Mouse (Mus musculus) lung, postnatal 0 days (tissue): ENCODE measurements around the gene Gm11020. TPM values are rescaled to one million over a fixed set of nuclear protein-coding genes. Genes with fewer than 3 reads are reported as not detected.

Experiments
- ATAC-seq: fragments of 200-750 bp; cut with Nextera tagmentation; 2 replicates; pipeline ENCODE4 v1.8.0; 2017; ENCODE audit warnings: moderate library complexity
- DNase-seq: peaks from one replicate; pipeline ENCODE4 v3.0.0-alpha.2; 2016; ENCODE audit warnings: low spot score
- H3K27ac ChIP-seq: fragments of 300-500 bp; sonication (generic); 2 replicates; pipeline ENCODE4 v1.5.1; 2014; ENCODE audit warnings: antibody characterized with exemption, mild to moderate bottlenecking, low read length, mixed read lengths
- H3K27me3 ChIP-seq: fragments of 300-500 bp; sonication (generic); replicated peaks from 2 replicates; pipeline ENCODE4 v1.6.1; 2014; ENCODE audit warnings: low read length, mixed read lengths; ENCODE audit not compliant: insufficient read depth
- H3K36me3 ChIP-seq: fragments of 300-500 bp; sonication (generic); 2 replicates; pipeline ENCODE4 v1.6.1; 2014; ENCODE audit warnings: low read length, mixed read lengths; ENCODE audit not compliant: insufficient read depth
- H3K4me1 ChIP-seq: fragments of 300-500 bp; sonication (generic); 2 replicates; pipeline ENCODE4 v1.6.1; 2014; ENCODE audit warnings: antibody characterized with exemption, low read depth, low read length, mixed read lengths; ENCODE audit not compliant: insufficient read depth
- H3K4me2 ChIP-seq: fragments of 300-500 bp; sonication (generic); replicated peaks from 2 replicates; pipeline ENCODE4 v1.6.1; 2014; ENCODE audit warnings: low read depth, mild to moderate bottlenecking, low read length, moderate library complexity, mixed read lengths
- H3K4me3 ChIP-seq: fragments of 300-500 bp; sonication (generic); 2 replicates; pipeline ENCODE4 v1.5.1; 2014; ENCODE audit warnings: low read depth, low read length
- H3K9ac ChIP-seq: fragments of 300-500 bp; sonication (generic); replicated peaks from 2 replicates; pipeline ENCODE4 v1.6.1; 2014; ENCODE audit warnings: low read depth, mild to moderate bottlenecking
- H3K9me3 ChIP-seq: fragments of 300-500 bp; sonication (generic); 2 replicates; pipeline ENCODE4 v1.6.1; 2016; ENCODE audit warnings: low read length, mixed read lengths
- CTCF ChIP-seq: IDR thresholded peaks from 2 replicates; pipeline ENCODE4 v1.5.1; 2016; ENCODE audit warnings: antibody characterized with exemption, mild to moderate bottlenecking
- EP300 ChIP-seq: IDR thresholded peaks from 2 replicates; pipeline ENCODE4 v1.6.1; 2016; ENCODE audit warnings: antibody characterized with exemption, mild to moderate bottlenecking, control low read depth
- WGBS: fragments of 180-500 bp; shearing (Covaris S2); extraction: QIAGEN DNeasy Blood & Tissue Kit; methylation state at CpG from one replicate; pipeline ENCODE4 v1.1.7; 2014; 5-methylcytosine and 5-hydroxymethylcytosine counted together
- polyA plus RNA-seq: library from polyadenylated mRNA; unstranded; fragments of >200 nt; fragmentation: Nextera tagmentation; extraction: Ambion mirVana; gene quantifications from 2 replicates; pipeline ENCODE4 v1.2.1, GENCODE M21; 2015

Gene Gm11020
- polyA plus RNA-seq, 1 experiment from 2014 or later = not detected

GRCm38 (mm10) chr8:104337890-104338289 lies 16.5 kb downstream of the Gm11020 start:
- Histone ChIP-seq H3K9ac (no peak overlapping the region), H3K4me3 (no peak overlapping the region), H3K36me3 (no peaks in the 10 kb centered on the region), H3K27ac (no peak overlapping the region), H3K27me3 (no peaks in the 10 kb centered on the region), H3K4me2 (no peak overlapping the region), H3K4me1 (0 out of 2 replicates have a peak, but pooled peaks cover 2% of the 10 kb centered on the region), H3K9me3 (no peaks in the 10 kb centered on the region)
- TF ChIP-seq CTCF = no peak; the same call in 1 of the 2 replicates
- TF ChIP-seq EP300 = no peak
- WGBS = 43% methylated on average over 3 of the region's 3 CpGs
- ATAC-seq (no peak), DNase-seq (no peak)

GRCm38 (mm10) chr8:104339229-104339982 lies 18.0 kb downstream of the Gm11020 start, which contains the start of gene Cmtm3:
Gene Cmtm3, plus strand, starts transcription at chr8:104339410.
- Histone ChIP-seq H3K9ac (no peak within 1 kb of the TSS), H3K4me2 (peak within 1 kb of the TSS; percentile 70), H3K4me3 (peak within 1 kb of the TSS; percentile 55), H3K9me3 (no peaks in the 10 kb centered on the region), H3K27ac (peak within 1 kb of the TSS; percentile 90), H3K27me3 (no peaks in the 10 kb centered on the region), H3K36me3 (no peaks in the 10 kb centered on the region), H3K4me1 (0 out of 2 replicates have a peak, but pooled peaks cover 2% of the 10 kb centered on the region)
- ATAC-seq (no peak), DNase-seq (peak; percentile 50)
- TF ChIP-seq EP300 (no peak), CTCF (no peak)
- 15% methylated on average over 17 of the region's 18 CpGs for WGBS

GRCm38 (mm10) chr8:104339983-104340232 lies 18.5 kb downstream of the Gm11020 start:
- DNase-seq (no peak), ATAC-seq (no peak)
- Histone ChIP-seq H3K4me3 (peak overlapping the region; percentile 55), H3K27me3 (no peaks in the 10 kb centered on the region), H3K4me1 (0 out of 2 replicates have a peak, but pooled peaks cover 2% of the 10 kb centered on the region), H3K9me3 (no peaks in the 10 kb centered on the region), H3K4me2 (peak overlapping the region; percentile 70), H3K9ac (no peak overlapping the region), H3K27ac (peak overlapping the region; percentile 90), H3K36me3 (no peaks in the 10 kb centered on the region)
- 2% methylated on average over 6 of the region's 6 CpGs for WGBS
- TF ChIP-seq CTCF = no peak
- no peak for TF ChIP-seq EP300

GRCm38 (mm10) chr8:104340233-104341105 lies 19.1 kb downstream of the Gm11020 start:
- H3K4me2 ChIP-seq = peak overlapping the region; percentile 70
- H3K27ac ChIP-seq = peak overlapping the region; percentile 90
- no peaks in the 10 kb centered on the region for H3K27me3 ChIP-seq
- WGBS = 2% methylated on average over 47 of the region's 54 CpGs
- ATAC-seq = peak; percentile 82
- DNase-seq = peak; percentile 86
- no peaks in the 10 kb centered on the region for H3K36me3 ChIP-seq
- peak; percentile 75 for TF ChIP-seq CTCF
- TF ChIP-seq EP300 = no peak
- peak overlapping the region; percentile 55 for H3K4me3 ChIP-seq
- H3K9ac ChIP-seq = peak overlapping the region; percentile 68
- H3K4me1 ChIP-seq = 0 out of 2 replicates have a peak, but pooled peaks cover 2% of the 10 kb centered on the region
- H3K9me3 ChIP-seq = no peaks in the 10 kb centered on the region

GRCm38 (mm10) chr8:104341106-104341561 lies 19.8 kb downstream of the Gm11020 start:
- whole genome bisulfite sequencing = 0% methylated on average over 23 of the region's 24 CpGs
- Histone ChIP-seq H3K4me1 (0 out of 2 replicates have a peak, but pooled peaks cover 2% of the 10 kb centered on the region), H3K9me3 (no peaks in the 10 kb centered on the region), H3K4me2 (peak overlapping the region; percentile 70), H3K36me3 (no peaks in the 10 kb centered on the region), H3K27ac (peak overlapping the region; percentile 90), H3K4me3 (peak overlapping the region; percentile 55), H3K27me3 (no peaks in the 10 kb centered on the region), H3K9ac (peak overlapping the region; percentile 68)
- DNase-seq (peak; percentile 89), ATAC-seq (peak; percentile 78)
- TF ChIP-seq CTCF (no peak), EP300 (no peak)

- Histone ChIP-seq H3K4me1 (0 out of 2 replicates have a peak, but pooled peaks cover 2% of the 10 kb centered on the region), H3K27me3 (no peaks in the 10 kb centered on the region), H3K4me3 (0 out of 2 replicates have a peak overlapping the region, but pooled peaks have one; percentile 55), H3K27ac (peak overlapping the region; percentile 4; the same call in 1 of the 2 replicates), H3K4me2 (peak overlapping the region; percentile 70), H3K9me3 (no peaks in the 10 kb centered on the region), H3K36me3 (no peaks in the 10 kb centered on the region), H3K9ac (no peak overlapping the region)
- DNase-seq = no peak
- no peak for ATAC-seq
- no peak for TF ChIP-seq CTCF
- no peak for TF ChIP-seq EP300
- WGBS = 49% methylated on average over 6 of the region's 6 CpGs
Measured at GRCm38 (mm10) chr8:104341678-104342077, 20.3 kb downstream of the Gm11020 start.
